Mouse (Mus musculus) ES-E14 (cell line): ENCODE results near the gene Malrd1. TPM values are rescaled to one million over a fixed set of nuclear protein-coding genes. Genes with fewer than 3 reads are reported as not detected.
A peak's percentile ranks its signal among the peaks of the same experiment; 100 is the strongest.

Experiments
- DNase-seq: peaks from one replicate; pipeline ENCODE4 v3.0.0-alpha.2; 2013; ENCODE audit warnings: low read depth, low spot score
- H3K27ac ChIP-seq: 2 replicates; pipeline ENCODE4 v1.5.1; 2012; ENCODE audit warnings: low read depth, mild to moderate bottlenecking, low read length, moderate library complexity, mixed read lengths; ENCODE audit not compliant: poor library complexity, insufficient read depth, severe bottlenecking
- H3K36me3 ChIP-seq: 2 replicates; pipeline ENCODE4 v1.6.1; 2012; ENCODE audit warnings: mild to moderate bottlenecking, low read length, moderate library complexity, mixed read lengths; ENCODE audit not compliant: control insufficient read depth, poor library complexity, insufficient read depth, severe bottlenecking
- H3K4me1 ChIP-seq, 2 experiments: fragments of 150-350 bp in 1 of 2; sonication (generic) in 1 of 2; 2 replicates each; pipeline ENCODE4 v1.6.1; 2012; ENCODE audit warnings: low read length in 2 of 2, mild to moderate bottlenecking in 1 of 2, mixed read lengths in 1 of 2; ENCODE audit not compliant: control insufficient read depth in 2 of 2, insufficient read depth in 2 of 2, poor library complexity in 1 of 2
- H3K4me3 ChIP-seq, 2 experiments: fragments of 150-350 bp in 1 of 2; sonication (generic) in 1 of 2; 2 replicates each; pipeline ENCODE4 v1.5.1; 2012; ENCODE audit warnings: low read length in 2 of 2, low read depth in 1 of 2, mild to moderate bottlenecking in 1 of 2, mixed read lengths in 1 of 2; ENCODE audit not compliant: insufficient read depth in 1 of 2, poor library complexity in 1 of 2, severe bottlenecking in 1 of 2
- H3K9ac ChIP-seq: 2 replicates; pipeline ENCODE4 v1.6.1; 2012; ENCODE audit warnings: low read depth, mild to moderate bottlenecking, low read length, mixed read lengths; ENCODE audit not compliant: poor library complexity, insufficient read depth, severe bottlenecking
- H3K9me3 ChIP-seq: fragments of 150-350 bp; sonication (generic); 2 replicates; pipeline ENCODE4 v1.6.1; 2012; ENCODE audit warnings: low read depth, mild to moderate bottlenecking, low read length; ENCODE audit not compliant: control insufficient read depth, insufficient read depth
- CHD2 ChIP-seq: IDR thresholded peaks from 2 replicates; pipeline ENCODE4 v1.6.1; 2014; ENCODE audit warnings: mild to moderate bottlenecking, low read depth, low read length, inconsistent platforms
- HCFC1 ChIP-seq: IDR thresholded peaks from 2 replicates; pipeline ENCODE4 v1.6.1; 2012; ENCODE audit warnings: low read length, inconsistent platforms, borderline replicate concordance; ENCODE audit not compliant: insufficient read depth
- MAFK ChIP-seq: IDR thresholded peaks from 2 replicates; pipeline ENCODE4 v1.6.1; 2014; ENCODE audit warnings: mild to moderate bottlenecking, low read depth, low read length, inconsistent platforms; ENCODE audit not compliant: insufficient read depth
- ZC3H11A ChIP-seq: IDR thresholded peaks from 2 replicates; pipeline ENCODE4 v1.6.1; 2012; ENCODE audit warnings: low read depth, mild to moderate bottlenecking, inconsistent platforms, low read length, borderline replicate concordance
- ZNF384 ChIP-seq: IDR thresholded peaks from 2 replicates; pipeline ENCODE4 v1.6.1; 2012; ENCODE audit warnings: low read depth, low read length, inconsistent platforms
- in situ Hi-C, 2 experiments: fragments of 600-800 bp; cut with MboI; formaldehyde crosslinking; loops; one replicate each; pipeline ENCODE4 v1.15.1; 2025; ENCODE audit warnings: low sequenced_read_pairs in 2 of 2, inconsistent platforms in 1 of 2; ENCODE audit not compliant: unreplicated experiment in 2 of 2
- total RNA-seq: library from RNA; depleted of rRNA; stranded (reverse); fragments of 300-350 nt; gene quantifications from 2 replicates; pipeline ENCODE4 v1.2.3, GENCODE M21; 2012

The Malrd1 gene
- total RNA-seq, 1 experiment = 0.09 TPM

GRCm38 (mm10) chr2:15784818-15785217 is 258.5 kb downstream of the Malrd1 start:
- H3K9ac ChIP-seq = no peak overlapping the region
- in situ Hi-C loops = no loop called here

DNA sequence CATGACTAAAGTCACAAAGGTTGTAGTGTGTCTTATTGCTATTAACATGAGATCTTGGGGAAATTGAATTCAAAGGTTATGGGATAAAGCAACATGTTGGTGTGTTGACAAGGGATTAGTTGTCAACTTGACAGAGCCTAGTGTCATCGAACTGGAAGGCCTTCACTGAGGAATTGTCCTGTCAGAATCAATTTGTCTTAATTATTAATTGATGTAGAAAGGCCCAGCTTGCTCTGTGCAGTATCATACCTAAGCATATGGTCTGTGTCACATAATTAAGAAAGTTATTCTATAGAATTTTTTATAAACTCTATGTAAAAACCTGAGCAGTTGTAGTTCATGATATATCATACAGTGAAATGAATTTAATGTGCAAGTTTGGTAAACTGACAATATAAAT is 289.4 kb downstream of the Malrd1 start:
- H3K9me3 ChIP-seq = no peaks in the 10 kb centered on the region
- H3K4me1 ChIP-seq = no peaks in the 10 kb centered on the region
- H3K27ac ChIP-seq = no peak overlapping the region
- no peaks in the 10 kb centered on the region for H3K36me3 ChIP-seq
- H3K9ac ChIP-seq = no peak overlapping the region
- H3K4me3 ChIP-seq = no peak overlapping the region
- TF ChIP-seq CHD2 (no peak), HCFC1 (no peak), ZNF384 (no peak), MAFK (no peak), ZC3H11A (no peak)
- in situ Hi-C loops = no loop called here
- DNase-seq = no peak

More at GRCm38 (mm10) chr2:15784818-15785217, 258.5 kb downstream of the Malrd1 start:
- no peak overlapping the region for H3K4me3 ChIP-seq
- H3K27ac ChIP-seq = no peak overlapping the region
- no peak for TF ChIP-seq ZC3H11A
- TF ChIP-seq ZNF384 = no peak
- TF ChIP-seq HCFC1 = no peak
- no peak for TF ChIP-seq CHD2
- peak; percentile 95 for TF ChIP-seq MAFK
- H3K9me3 ChIP-seq = no peaks in the 10 kb centered on the region
- no peak for DNase-seq
- no peaks in the 10 kb centered on the region for H3K36me3 ChIP-seq
- no peaks in the 10 kb centered on the region for H3K4me1 ChIP-seq

DNA sequence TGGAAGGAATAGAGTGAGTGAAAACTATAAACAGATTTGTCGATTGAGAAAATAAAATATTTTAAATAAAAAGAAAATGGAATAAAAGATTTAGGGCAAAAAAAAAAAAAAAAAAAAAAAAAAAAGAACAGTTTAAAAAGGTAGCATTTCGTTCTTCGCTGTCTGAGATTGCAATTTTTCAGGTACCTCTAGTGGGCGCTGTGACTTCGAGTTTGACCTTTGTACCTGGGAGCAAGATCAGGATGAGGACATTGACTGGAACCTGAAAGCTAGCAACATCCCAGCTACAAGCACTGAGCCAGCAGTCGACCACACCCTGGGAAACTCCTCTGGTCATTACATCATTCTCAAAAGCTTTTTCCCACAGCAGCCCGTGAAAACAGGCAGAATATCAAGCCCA is 343.1 kb downstream of the Malrd1 start:
- DNase-seq = peak; percentile 53
- in situ Hi-C loops = no loop called here
- TF ChIP-seq HCFC1 (no peak), MAFK (0 out of 2 replicates have a peak, but pooled peaks have one; percentile 13), CHD2 (no peak), ZC3H11A (peak; percentile 83), ZNF384 (peak; percentile 86)

GRCm38 (mm10) chr2:15893418-15894120 is 367.3 kb downstream of the Malrd1 start:
- H3K4me3 ChIP-seq = no peak overlapping the region
- H3K4me1 ChIP-seq = no peaks in the 10 kb centered on the region
- no peaks in the 10 kb centered on the region for H3K9me3 ChIP-seq
- in situ Hi-C loops = no loop called here
- H3K27ac ChIP-seq = no peak overlapping the region
- TF ChIP-seq CHD2 = no peak
- H3K9ac ChIP-seq = no peak overlapping the region
- H3K36me3 ChIP-seq = no peaks in the 10 kb centered on the region
- no peak for DNase-seq

More for the DNA sequence above, 343.1 kb downstream of the Malrd1 start:
- no peaks in the 10 kb centered on the region for H3K9me3 ChIP-seq
- no peak overlapping the region for H3K9ac ChIP-seq
- H3K4me1 ChIP-seq = no peaks in the 10 kb centered on the region
- no peaks in the 10 kb centered on the region for H3K36me3 ChIP-seq
- H3K27ac ChIP-seq = no peak overlapping the region
- H3K4me3 ChIP-seq = no peak overlapping the region

GRCm38 (mm10) chr2:15925432-15925831 is 399.2 kb downstream of the Malrd1 start:
- Histone ChIP-seq H3K27ac (peak overlapping the region; percentile 69), H3K4me3 (no peak overlapping the region), H3K9me3 (no peaks in the 10 kb centered on the region), H3K4me1 (peaks cover 0 to 3% of the 10 kb centered on the region in 2 experiments; a peak in 2 of 4 replicates), H3K9ac (no peak overlapping the region), H3K36me3 (no peaks in the 10 kb centered on the region)
- peak; percentile 44 for DNase-seq
- in situ Hi-C loops = no loop called here
- TF ChIP-seq ZC3H11A (no peak), MAFK (no peak), CHD2 (no peak), HCFC1 (no peak), ZNF384 (no peak)
